Mouse (Mus musculus): ENCODE data around the gene Src.

- TF ChIP-seq POLR2A (IDR thresholded peaks at IDR 0.05; ENCODE audit: extremely low read depth, insufficient read depth, low read length) (no peak), CTCF (IDR thresholded peaks at IDR 0.05; ENCODE audit: low read depth, low read length) (no peak)
Observed at GRCm38 (mm10) chr2:157448356-157448755, 30.1 kb downstream of the Src start.
